Mouse (Mus musculus) limb, embryonic 15.5 days (tissue): ENCODE data around the gene Pou2f1. TPM values are rescaled to one million over a fixed set of nuclear protein-coding genes. Genes with fewer than 3 reads are reported as not detected.

ENCODE experiments used
- ATAC-seq: fragments of 200-750 bp; cut with Nextera tagmentation; 2 replicates; pipeline ENCODE4 v1.8.0; 2017; ENCODE audit warnings: low read depth, moderate TSS enrichment; ENCODE audit not compliant: insufficient number of reproducible peaks, low FRiP score, low TSS enrichment
- H3K27ac ChIP-seq: fragments of 300-500 bp; sonication (generic); 2 replicates; pipeline ENCODE4 v1.5.1; 2015; ENCODE audit warnings: moderate library complexity, mild to moderate bottlenecking, inconsistent platforms
- H3K27me3 ChIP-seq: fragments of 300-500 bp; sonication (generic); 2 replicates; pipeline ENCODE4 v1.6.1; 2015; ENCODE audit warnings: inconsistent platforms
- H3K36me3 ChIP-seq: fragments of 300-500 bp; sonication (generic); 2 replicates; pipeline ENCODE4 v1.6.1; 2015; ENCODE audit warnings: inconsistent platforms
- H3K4me1 ChIP-seq: fragments of 300-500 bp; sonication (generic); 2 replicates; pipeline ENCODE4 v1.6.1; 2015; ENCODE audit warnings: inconsistent platforms
- H3K4me2 ChIP-seq: fragments of 300-500 bp; sonication (generic); 2 replicates; pipeline ENCODE4 v1.6.1; 2015; ENCODE audit warnings: mild to moderate bottlenecking, inconsistent platforms
- H3K4me3 ChIP-seq: fragments of 300-500 bp; sonication (generic); 2 replicates; pipeline ENCODE4 v1.5.1; 2015; ENCODE audit warnings: mild to moderate bottlenecking, inconsistent platforms
- H3K9ac ChIP-seq: fragments of 300-500 bp; sonication (generic); 2 replicates; pipeline ENCODE4 v1.6.1; 2015; ENCODE audit warnings: inconsistent platforms
- H3K9me3 ChIP-seq: fragments of 300-500 bp; sonication (generic); 2 replicates; pipeline ENCODE4 v1.6.1; 2016; ENCODE audit warnings: inconsistent platforms
- WGBS: fragments of 180-500 bp; shearing (Covaris S2); methylation state at CpG from one replicate; pipeline ENCODE4 v1.1.7; 2015; 5-methylcytosine and 5-hydroxymethylcytosine counted together
- polyA plus RNA-seq: library from polyadenylated mRNA; unstranded; fragments of >200 nt; fragmentation: Nextera tagmentation; extraction: Ambion mirVana; gene quantifications from 2 replicates; pipeline ENCODE4 v1.2.1, GENCODE M21; 2015

Gene Pou2f1
- polyA plus RNA-seq, 1 experiment from 2014 or later: 9.5 TPM

GRCm38 (mm10) chr1:165933915-165934647, 68.4 kb downstream of the Pou2f1 start:
- Histone ChIP-seq H3K4me2 (no peak overlapping the region), H3K4me3 (no peak overlapping the region), H3K27me3 (no peaks in the 10 kb centered on the region), H3K9ac (no peak overlapping the region), H3K9me3 (no peaks in the 10 kb centered on the region), H3K27ac (no peak overlapping the region), H3K4me1 (no peaks in the 10 kb centered on the region), H3K36me3 (no peaks in the 10 kb centered on the region)
- WGBS: 83% methylated on average over 5 of the region's 5 CpGs
- ATAC-seq: no peak

GRCm38 (mm10) chr1:165932842-165933241, 69.6 kb downstream of the Pou2f1 start:
- ATAC-seq: no peak
- H3K4me1 ChIP-seq: no peaks in the 10 kb centered on the region

GRCm38 (mm10) chr1:165930510-165930909, 72.0 kb downstream of the Pou2f1 start:
- Histone ChIP-seq H3K4me3 (no peak overlapping the region), H3K4me1 (no peaks in the 10 kb centered on the region), H3K9ac (no peak overlapping the region), H3K27ac (no peak overlapping the region), H3K36me3 (no peaks in the 10 kb centered on the region), H3K27me3 (no peaks in the 10 kb centered on the region), H3K9me3 (no peaks in the 10 kb centered on the region), H3K4me2 (no peak overlapping the region)
- 74% methylated on average over 3 of the region's 3 CpGs for WGBS
- no peak for ATAC-seq

More at GRCm38 (mm10) chr1:165932842-165933241, 69.6 kb downstream of the Pou2f1 start:
- H3K4me2 ChIP-seq: no peak overlapping the region
- WGBS: 92% methylated on average over 2 of the region's 2 CpGs
- no peaks in the 10 kb centered on the region for H3K27me3 ChIP-seq
- no peaks in the 10 kb centered on the region for H3K36me3 ChIP-seq
- H3K4me3 ChIP-seq: no peak overlapping the region
- no peaks in the 10 kb centered on the region for H3K9me3 ChIP-seq
- H3K27ac ChIP-seq: no peak overlapping the region
- H3K9ac ChIP-seq: no peak overlapping the region

GRCm38 (mm10) chr1:165927507-165928279, 74.8 kb downstream of the Pou2f1 start:
- WGBS: 83% methylated on average over 7 of the region's 7 CpGs

GRCm38 (mm10) chr1:165925207-165925606, 77.3 kb downstream of the Pou2f1 start:
- Histone ChIP-seq H3K27ac (no peak overlapping the region), H3K4me1 (no peaks in the 10 kb centered on the region), H3K27me3 (no peaks in the 10 kb centered on the region), H3K4me2 (no peak overlapping the region), H3K9ac (no peak overlapping the region), H3K9me3 (no peaks in the 10 kb centered on the region), H3K4me3 (no peak overlapping the region), H3K36me3 (no peaks in the 10 kb centered on the region)
- 84% methylated on average over 2 of the region's 2 CpGs for WGBS
- no peak for ATAC-seq

More at GRCm38 (mm10) chr1:165927507-165928279, 74.8 kb downstream of the Pou2f1 start:
- Histone ChIP-seq H3K9ac (no peak overlapping the region), H3K4me3 (no peak overlapping the region), H3K36me3 (no peaks in the 10 kb centered on the region), H3K4me2 (no peak overlapping the region), H3K9me3 (no peaks in the 10 kb centered on the region), H3K4me1 (no peaks in the 10 kb centered on the region), H3K27me3 (no peaks in the 10 kb centered on the region), H3K27ac (no peak overlapping the region)
- no peak for ATAC-seq

- no peaks in the 10 kb centered on the region for H3K27me3 ChIP-seq
- WGBS: 71% methylated on average over 1 of the region's 1 CpGs
- H3K9me3 ChIP-seq: no peaks in the 10 kb centered on the region
Measured at GRCm38 (mm10) chr1:165922488-165922887, 80.0 kb downstream of the Pou2f1 start.

GRCm38 (mm10) chr1:165921026-165921425, 81.5 kb downstream of the Pou2f1 start:
- ATAC-seq: no peak
- Histone ChIP-seq H3K27ac (no peak overlapping the region), H3K4me3 (no peak overlapping the region), H3K36me3 (peaks cover 6% of the 10 kb centered on the region), H3K9ac (no peak overlapping the region), H3K4me1 (no peaks in the 10 kb centered on the region), H3K4me2 (no peak overlapping the region), H3K9me3 (no peaks in the 10 kb centered on the region), H3K27me3 (no peaks in the 10 kb centered on the region)
- 77% methylated on average over 3 of the region's 3 CpGs for WGBS

More at GRCm38 (mm10) chr1:165922488-165922887, 80.0 kb downstream of the Pou2f1 start:
- Histone ChIP-seq H3K4me1 (no peaks in the 10 kb centered on the region), H3K9ac (no peak overlapping the region), H3K27ac (no peak overlapping the region), H3K4me2 (no peak overlapping the region), H3K4me3 (no peak overlapping the region), H3K36me3 (no peaks in the 10 kb centered on the region)
- no peak for ATAC-seq

- Histone ChIP-seq H3K4me1 (no peaks in the 10 kb centered on the region), H3K9ac (no peak overlapping the region), H3K27ac (no peak overlapping the region), H3K9me3 (no peaks in the 10 kb centered on the region), H3K36me3 (peaks cover 6% of the 10 kb centered on the region), H3K27me3 (no peaks in the 10 kb centered on the region), H3K4me2 (no peak overlapping the region), H3K4me3 (no peak overlapping the region)
- no peak for ATAC-seq
- WGBS: 81% methylated on average over 2 of the region's 2 CpGs
Measured at GRCm38 (mm10) chr1:165914416-165914801, 88.1 kb downstream of the Pou2f1 start.

GRCm38 (mm10) chr1:165913720-165914415, 88.6 kb downstream of the Pou2f1 start:
- no peak for ATAC-seq
- Histone ChIP-seq H3K4me3 (no peak overlapping the region), H3K4me1 (no peaks in the 10 kb centered on the region), H3K27me3 (no peaks in the 10 kb centered on the region), H3K9me3 (no peaks in the 10 kb centered on the region), H3K36me3 (peaks cover 8% of the 10 kb centered on the region), H3K9ac (no peak overlapping the region), H3K27ac (no peak overlapping the region), H3K4me2 (no peak overlapping the region)
- WGBS: 88% methylated on average over 2 of the region's 2 CpGs

GRCm38 (mm10) chr1:165909471-165909870, 93.0 kb downstream of the Pou2f1 start:
- no peak overlapping the region for H3K4me2 ChIP-seq
- WGBS: 90% methylated on average over 3 of the region's 3 CpGs

GRCm38 (mm10) chr1:165908806-165909205, 93.7 kb downstream of the Pou2f1 start:
- H3K36me3 ChIP-seq: peaks cover 17% of the 10 kb centered on the region; the same call in 1 of the 2 replicates
- no peak overlapping the region for H3K9ac ChIP-seq
- ATAC-seq: no peak
- no peaks in the 10 kb centered on the region for H3K4me1 ChIP-seq
- H3K4me3 ChIP-seq: no peak overlapping the region
- no peak overlapping the region for H3K4me2 ChIP-seq
- no peaks in the 10 kb centered on the region for H3K27me3 ChIP-seq
- no peaks in the 10 kb centered on the region for H3K9me3 ChIP-seq
- 85% methylated on average over 3 of the region's 3 CpGs for WGBS
- no peak overlapping the region for H3K27ac ChIP-seq

More at GRCm38 (mm10) chr1:165909471-165909870, 93.0 kb downstream of the Pou2f1 start:
- Histone ChIP-seq H3K4me1 (no peaks in the 10 kb centered on the region), H3K4me3 (no peak overlapping the region), H3K9me3 (no peaks in the 10 kb centered on the region), H3K9ac (no peak overlapping the region), H3K36me3 (peaks cover 17% of the 10 kb centered on the region; the same call in 1 of the 2 replicates), H3K27ac (no peak overlapping the region), H3K27me3 (no peaks in the 10 kb centered on the region)
- no peak for ATAC-seq
